In genomic region chr6:4600658-4601296, GRCm38 (mm10) we compare ENCODE assay signal across 8 mouse cellular contexts. TPM values are rescaled to one million over a fixed set of nuclear protein-coding genes. Genes with fewer than 3 reads are reported as not detected.
DNase-seq lines count a peak whose midpoint lies in the region; ATAC-seq lines count a peak whose summit lies in the region.

Gene Casd1, plus strand, starts transcription at chr6:4600839.

- peak within 1 kb of the TSS; percentile 97 for H3K9ac ChIP-seq in intestine, embryonic 16.5 days (ENCODE audit: low read depth, low read length)
- H3K9ac ChIP-seq in limb, embryonic 13.5 days, result peak within 1 kb of the TSS; percentile 97
- H3K9ac ChIP-seq in midbrain, embryonic 15.5 days, result peak within 1 kb of the TSS; percentile 98

- H3K36me3 ChIP-seq in intestine, embryonic 16.5 days (ENCODE audit: control insufficient read depth, insufficient read depth, low read length), result no peaks in the 10 kb centered on the region
- H3K36me3 ChIP-seq in limb, embryonic 13.5 days, result no peaks in the 10 kb centered on the region
- H3K36me3 ChIP-seq in midbrain, embryonic 15.5 days (replicated peaks), result no peaks in the 10 kb centered on the region

- peak; percentile 58 for DNase-seq in layer of hippocampus, adult 11-12 months (ENCODE audit: low spot score)
- no peak for DNase-seq in layer of hippocampus, adult 9-10 months (ENCODE audit: low spot score)
- DNase-seq in embryo, embryonic 11.5 days (ENCODE audit: low read depth, low spot score), result peak; percentile 59
- peak; percentile 59 to 67 for DNase-seq in gastrocnemius, postnatal 4 days (ENCODE audit: low spot score in 2 of 2)
- peak; percentile 65 to 70 for DNase-seq in spleen, postnatal 10 days (ENCODE audit: low spot score in 2 of 2)

- no peaks in the 10 kb centered on the region for H3K27me3 ChIP-seq in intestine, embryonic 16.5 days (replicated peaks; ENCODE audit: control insufficient read depth, insufficient read depth, low read length)
- no peaks in the 10 kb centered on the region for H3K27me3 ChIP-seq in limb, embryonic 13.5 days
- H3K27me3 ChIP-seq in midbrain, embryonic 15.5 days (replicated peaks), result no peaks in the 10 kb centered on the region

- ATAC-seq in intestine, embryonic 16.5 days, result peak; percentile 83
- peak; percentile 91 for ATAC-seq in limb, embryonic 13.5 days (ENCODE audit: low FRiP score, low read depth)
- peak; percentile 95 for ATAC-seq in midbrain, embryonic 15.5 days (replicated peaks)

- H3K9me3 ChIP-seq in intestine, embryonic 16.5 days (ENCODE audit: control insufficient read depth, low read length), result no peaks in the 10 kb centered on the region
- H3K9me3 ChIP-seq in limb, embryonic 13.5 days, result no peaks in the 10 kb centered on the region
- H3K9me3 ChIP-seq in midbrain, embryonic 15.5 days, result no peaks in the 10 kb centered on the region

- H3K4me3 ChIP-seq in intestine, embryonic 16.5 days (ENCODE audit: low read length), result peak within 1 kb of the TSS; percentile 87
- peak within 1 kb of the TSS; percentile 65 for H3K4me3 ChIP-seq in limb, embryonic 13.5 days
- peak within 1 kb of the TSS; percentile 79 for H3K4me3 ChIP-seq in midbrain, embryonic 15.5 days

- peak within 1 kb of the TSS; percentile 88 for H3K4me2 ChIP-seq in intestine, embryonic 16.5 days (ENCODE audit: low read depth, low read length)
- H3K4me2 ChIP-seq in limb, embryonic 13.5 days (replicated peaks), result peak within 1 kb of the TSS; percentile 91
- peak within 1 kb of the TSS; percentile 96 for H3K4me2 ChIP-seq in midbrain, embryonic 15.5 days

- H3K4me1 ChIP-seq in intestine, embryonic 16.5 days (ENCODE audit: control insufficient read depth, insufficient read depth, low read length), result peaks cover 5% of the 10 kb centered on the region
- H3K4me1 ChIP-seq in limb, embryonic 13.5 days, result peaks cover 36% of the 10 kb centered on the region
- H3K4me1 ChIP-seq in midbrain, embryonic 15.5 days, result peaks cover 25% of the 10 kb centered on the region

- under 1% methylated on average over 53 of the region's 64 CpGs for WGBS in intestine, embryonic 16.5 days
- 2% methylated on average over 59 of the region's 64 CpGs for WGBS in limb, embryonic 13.5 days
- WGBS in midbrain, embryonic 15.5 days, result under 1% methylated on average over 44 of the region's 64 CpGs

- peak within 1 kb of the TSS; percentile 91 for H3K27ac ChIP-seq in intestine, embryonic 16.5 days (ENCODE audit: low read length)
- H3K27ac ChIP-seq in limb, embryonic 13.5 days, result peak within 1 kb of the TSS; percentile 97
- peak within 1 kb of the TSS; percentile 96 for H3K27ac ChIP-seq in midbrain, embryonic 15.5 days

RNA-seq across cellular contexts. Expression of gene Casd1, which starts in this region (rescaled TPM):
- 10 to 100 TPM; 51.1 TPM for total RNA-seq in gastrocnemius, postnatal 4 days (2021)
- polyA plus RNA-seq in intestine, embryonic 16.5 days (2015; fragmentation: Nextera tagmentation; extraction: Ambion mirVana), result 16.7 and 16.8 TPM in 2 replicates
- 38.6 and 40.3 TPM in 2 replicates for polyA plus RNA-seq in limb, embryonic 13.5 days (2015; fragmentation: Nextera tagmentation; extraction: Ambion mirVana)
- polyA plus RNA-seq in midbrain, embryonic 15.5 days (2015; fragmentation: Nextera tagmentation; extraction: Ambion mirVana), result 46.0 and 47.5 TPM in 2 replicates
